Mouse (Mus musculus) megakaryocyte, embryonic 14.5 days (primary cell): ENCODE measurements at regions not wholly inside any gene's neighbourhood (a gene's known extent, or its start where the extent isn't known, plus 50 kb on each side); places are given as distances from the start of the nearest gene placed in this dataset.

ENCODE experiments used
- FLI1 ChIP-seq: IDR thresholded peaks from 2 replicates; pipeline ENCODE4 v1.6.1; 2012; ENCODE audit warnings: low read length, inconsistent platforms, mixed read lengths
- GATA1 ChIP-seq: IDR thresholded peaks from 3 replicates; pipeline ENCODE4 v1.6.1; 2012; ENCODE audit warnings: mixed read lengths, low read length, inconsistent platforms, borderline replicate concordance

- TF ChIP-seq FLI1 (no peak), GATA1 (no peak)
Measured at GRCm38 (mm10) chr6:41100258-41100657, 64.9 kb upstream of the 2210010C04Rik start.
